Mouse (Mus musculus) layer of hippocampus, postnatal 10 days (tissue): ENCODE data around the gene Duxf3. TPM values are rescaled to one million over a fixed set of nuclear protein-coding genes. Genes with fewer than 3 reads are reported as not detected.
"Not testable (repeated sequence)": the region's sequence is repeated elsewhere in the genome, so short reads cannot be mapped to it uniquely, and the experiment has no call there.

ENCODE experiments used
- DNase-seq, 2 experiments: peaks; one replicate each; pipeline ENCODE4 v3.0.0; 2021; ENCODE audit warnings: low spot score in 2 of 2
- long read RNA-seq: library from polyadenylated mRNA; stranded (forward); transcript quantifications from one replicate; pipeline ENCODE4 v2.0.0, GENCODE M21; 2023
- total RNA-seq, 2 experiments: library from RNA; stranded (reverse); gene quantifications; 2 replicates each; pipeline ENCODE4 v1.2.3; 2021

The Duxf3 gene
- total RNA-seq, result not detected
- long read RNA-seq, result 0 reads

DNA sequence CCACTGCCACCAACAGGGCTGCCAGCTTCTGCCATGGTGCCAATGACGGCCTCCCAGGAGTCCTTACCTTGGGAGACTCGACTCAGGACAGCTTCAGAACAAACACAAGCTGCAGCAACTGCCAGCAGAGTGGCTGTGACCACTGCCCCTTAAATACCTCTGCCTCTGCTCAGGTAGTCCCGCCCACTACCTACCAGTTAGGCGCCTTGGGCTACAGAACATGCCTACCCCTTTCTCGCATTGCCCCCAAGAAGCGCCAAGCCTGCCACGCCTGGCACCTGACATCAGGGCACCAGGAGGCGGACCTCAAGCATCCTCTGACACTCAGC lies at the start of gene Duxf3:
TSS of gene Duxf3 (minus strand) at position 35 of the 329 bp plus-strand sequence.
- not testable (repeated sequence) for DNase-seq

- DNase-seq, result no peak
Observed at GRCm38 (mm10) chr10:58282238-58282637, 49.8 kb upstream of the Duxf3 start.

GRCm38 (mm10) chr10:58258466-58258865 lies 26.0 kb upstream of the Duxf3 start:
- DNase-seq, result no peak

DNA sequence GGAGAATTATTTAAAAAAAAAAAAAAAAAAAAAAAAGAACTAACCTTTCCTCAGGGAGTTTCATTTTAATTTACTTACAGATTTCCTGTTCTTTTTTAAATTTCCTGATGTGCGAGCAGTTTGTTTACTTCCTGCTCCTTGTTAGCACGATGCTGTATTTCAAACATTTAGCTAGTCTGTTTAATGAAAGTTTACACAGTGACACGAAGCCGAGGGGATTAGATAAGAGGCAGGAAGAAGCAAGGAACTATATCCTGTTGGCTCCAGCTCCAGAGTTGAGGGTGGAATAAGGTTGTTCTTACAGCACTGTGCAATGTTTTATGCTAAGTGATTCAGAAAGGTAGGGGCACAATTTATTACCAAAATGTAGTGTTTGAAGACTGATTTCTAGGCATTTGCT lies 23.5 kb upstream of the Duxf3 start:
- DNase-seq, result no peak

GRCm38 (mm10) chr10:58255213-58255892 lies 22.9 kb upstream of the Duxf3 start, which contains the start of gene Gcc2:
Gcc2 (plus strand) TSS chr10:58255497.
- DNase-seq, result peak; percentile 87 to 92

- no peak for DNase-seq
Observed at GRCm38 (mm10) chr10:58254635-58255175, 22.2 kb upstream of the Duxf3 start.

DNA sequence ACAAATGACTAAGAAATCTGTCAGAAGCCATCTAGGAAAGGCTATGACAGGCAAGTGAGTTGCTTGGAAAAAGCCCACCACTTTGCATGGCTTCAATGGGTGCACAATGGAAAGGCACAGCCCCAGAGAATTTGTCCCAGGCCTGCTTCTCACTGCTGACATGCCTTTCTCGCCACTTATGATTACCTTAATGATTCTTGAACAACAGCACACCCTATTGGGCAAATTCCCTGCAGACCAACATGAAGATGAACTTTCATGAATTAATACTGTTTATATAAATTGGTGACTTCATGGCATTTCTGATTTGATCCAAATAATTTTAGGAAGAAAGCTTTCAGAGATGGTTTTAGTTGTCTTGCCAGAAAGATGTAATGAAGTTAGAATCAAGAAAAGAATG lies 17.1 kb upstream of the Duxf3 start:
- DNase-seq, result no peak

- peak; percentile 40 to 60 for DNase-seq
Observed at GRCm38 (mm10) chr10:58238984-58239740, 6.7 kb upstream of the Duxf3 start.

GRCm38 (mm10) chr10:58236613-58237012 lies 4.1 kb upstream of the Duxf3 start, which contains the start of gene Gm4981:
Gm4981 (minus strand) TSS chr10:58236701.
- DNase-seq, result no peak

DNA sequence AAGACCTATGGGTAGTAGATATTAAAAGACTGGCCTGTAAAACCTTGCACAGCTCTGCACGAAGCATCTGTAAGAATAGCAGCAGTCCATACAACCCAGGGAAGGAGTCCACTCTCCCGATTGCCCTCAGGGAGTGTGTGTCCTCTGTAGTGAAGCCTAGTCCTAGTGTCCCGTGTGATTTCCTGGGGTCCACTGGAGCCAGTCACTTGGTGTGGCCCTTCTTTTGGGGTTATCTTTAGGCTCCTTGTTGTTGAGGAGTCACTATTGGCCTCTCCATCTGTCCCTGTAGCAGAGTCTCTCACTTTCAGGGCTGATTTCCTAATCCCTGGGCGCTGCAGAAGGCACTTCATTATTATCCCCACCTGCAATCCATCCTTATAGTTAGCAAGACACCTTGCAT lies 2.5 kb upstream of the Duxf3 start:
- DNase-seq, result not testable (repeated sequence)

DNA sequence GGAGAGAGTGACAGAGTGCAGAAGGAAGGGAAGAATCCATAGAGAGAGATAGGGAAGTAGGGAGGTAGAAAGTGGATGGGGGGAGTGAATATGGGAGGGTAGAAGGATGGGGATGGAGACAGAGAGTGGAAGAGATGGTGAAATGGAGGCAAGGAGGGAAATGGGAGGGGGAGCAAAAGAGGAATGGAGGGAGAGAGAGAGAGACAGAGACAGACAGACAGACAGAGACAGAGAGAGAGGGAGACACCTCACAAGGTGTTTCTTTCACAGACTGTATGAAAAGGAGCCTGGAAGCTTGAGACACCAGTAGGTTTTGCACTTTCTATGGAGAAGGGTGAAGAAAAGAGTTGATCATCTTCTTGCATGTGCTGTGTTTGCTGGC lies 1.3 kb upstream of the Duxf3 start:
- not testable (repeated sequence) for DNase-seq

DNA sequence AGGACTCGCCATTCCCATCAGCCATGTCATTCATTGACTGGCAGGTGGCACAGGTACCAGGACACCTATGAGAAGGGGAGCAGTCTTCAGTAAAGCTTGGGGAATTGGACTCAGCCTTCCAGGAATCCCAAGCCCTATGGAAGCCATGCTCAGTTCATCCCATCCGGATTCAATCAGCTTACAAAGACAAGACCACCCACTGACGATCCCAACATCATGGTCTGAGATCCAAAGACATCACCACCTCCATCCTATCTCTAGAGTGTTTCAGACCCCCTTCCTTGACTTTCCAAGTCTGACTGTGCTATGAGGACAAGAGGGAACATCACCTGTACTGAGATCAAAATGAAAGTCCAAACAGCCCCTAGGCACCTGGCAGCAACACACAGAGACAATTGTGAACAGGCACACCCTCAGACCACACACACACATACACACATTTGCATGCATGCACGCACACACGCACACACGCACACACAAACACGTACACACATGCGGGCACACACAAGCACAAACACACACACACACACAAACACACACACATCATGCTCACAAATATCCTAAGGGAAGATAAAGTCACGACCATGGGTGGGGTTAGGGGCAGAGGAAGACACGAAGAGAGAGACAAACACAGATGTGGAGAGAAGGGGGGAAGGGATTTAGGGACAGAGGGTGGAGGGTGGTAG lies 722 bp upstream of the Duxf3 start:
- not testable (repeated sequence) for DNase-seq

GRCm38 (mm10) chr10:58231779-58232640 lies 465 bp downstream of the Duxf3 start:
- DNase-seq, result peak; percentile 64 to 73

GRCm38 (mm10) chr10:58231088-58231487 lies 1.4 kb downstream of the Duxf3 start:
- peak in 1 of 2 experiments; percentile 39 for DNase-seq

- not testable (repeated sequence) for DNase-seq
Observed at GRCm38 (mm10) chr10:58230021-58230420, 2.5 kb downstream of the Duxf3 start.

DNA sequence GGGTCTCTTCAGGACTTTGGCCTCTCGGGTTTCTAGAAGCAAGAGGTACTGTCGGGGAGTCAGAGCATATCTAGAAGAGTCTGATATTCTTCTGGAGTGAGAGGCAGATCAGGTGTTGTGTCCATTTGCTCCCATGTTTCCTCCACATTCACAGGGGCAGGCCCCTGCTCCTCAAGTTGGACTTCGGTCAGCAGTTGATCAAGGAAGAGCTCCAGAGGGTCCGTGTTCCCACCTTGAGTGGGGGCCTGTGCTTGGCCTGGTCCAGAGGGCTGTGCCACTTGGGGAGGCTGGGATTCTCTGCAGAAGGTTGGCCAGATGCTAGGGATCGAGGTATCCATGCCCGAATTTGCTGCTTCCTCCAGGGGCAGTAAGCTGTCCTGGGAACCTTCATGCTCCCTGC lies 4.7 kb downstream of the Duxf3 start:
- peak in 1 of 2 experiments; percentile 25 for DNase-seq

- not testable (repeated sequence) for DNase-seq
Observed at GRCm38 (mm10) chr10:58226357-58226756, 6.1 kb downstream of the Duxf3 start.

- DNase-seq, result not testable (repeated sequence)
Observed at GRCm38 (mm10) chr10:58224827-58225785, 7.4 kb downstream of the Duxf3 start, which contains the start of gene AW822073. AW822073 (minus strand) TSS chr10:58224930.
